Mouse (Mus musculus) brain, embryonic 14.5 days (tissue): ENCODE results near the gene Sel1l2.

Experiments used
- CTCF ChIP-seq: fragments of 200-500 bp; IDR thresholded peaks from 2 replicates; pipeline ENCODE4 v1.5.1; 2012; ENCODE audit warnings: inconsistent platforms, mild to moderate bottlenecking, moderate library complexity, borderline replicate concordance; ENCODE audit not compliant: insufficient read depth, insufficient read length; ENCODE audit errors: extremely low read depth
- POLR2A ChIP-seq: fragments of 200-500 bp; IDR thresholded peaks from 2 replicates; pipeline ENCODE4 v1.6.1; 2012; ENCODE audit warnings: mild to moderate bottlenecking, inconsistent platforms, borderline replicate concordance; ENCODE audit not compliant: poor library complexity, insufficient read depth, insufficient read length, severe bottlenecking; ENCODE audit errors: extremely low read depth

GRCm38 (mm10) chr2:140214519-140215027, 174.9 kb downstream of the Sel1l2 start:
- TF ChIP-seq CTCF (no peak), POLR2A (no peak)
